Mouse (Mus musculus) T-helper 1 cell (primary cell): ENCODE data around the gene Rabgap1l.

ENCODE experiments used
- in situ Hi-C: fragments of 300-600 bp; cut with MboI, MseI; formaldehyde crosslinking; loops from one replicate; pipeline ENCODE4 v1.15.1; 2025; ENCODE audit warnings: high pct_unique_total_duplicates

Gene Rabgap1l

GRCm38 (mm10) chr1:160792686-160793355 lies at the start of gene Rabgap1l:
Rabgap1l (minus strand) TSS chr1:160793211.
- in situ Hi-C loops: no loop called here

DNA sequence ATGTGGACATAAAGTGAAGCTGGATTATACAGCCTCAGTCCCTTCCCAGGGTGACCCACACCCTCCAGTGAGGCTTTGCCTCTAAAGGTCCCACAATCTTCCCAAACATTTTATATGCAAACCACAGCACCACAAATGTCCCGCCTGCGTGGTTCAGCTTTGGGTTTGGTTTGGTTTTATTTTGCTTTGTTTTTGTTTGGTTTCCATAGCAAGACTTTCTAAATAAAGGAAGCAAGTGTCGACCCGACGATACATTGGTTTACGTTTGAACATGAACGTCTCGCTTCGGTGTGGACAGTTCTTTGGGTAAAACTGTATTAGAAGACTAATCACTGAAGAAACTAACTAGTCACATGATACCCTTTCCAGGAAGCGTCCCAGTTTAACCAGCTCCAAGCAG lies 49.6 kb upstream of the Rabgap1l start:
- in situ Hi-C loops: no loop called here

GRCm38 (mm10) chr1:160840618-160841017 lies 47.6 kb upstream of the Rabgap1l start:
- in situ Hi-C loops: no loop called here

GRCm38 (mm10) chr1:160839095-160839494 lies 46.1 kb upstream of the Rabgap1l start:
- in situ Hi-C loops: no loop called here

DNA sequence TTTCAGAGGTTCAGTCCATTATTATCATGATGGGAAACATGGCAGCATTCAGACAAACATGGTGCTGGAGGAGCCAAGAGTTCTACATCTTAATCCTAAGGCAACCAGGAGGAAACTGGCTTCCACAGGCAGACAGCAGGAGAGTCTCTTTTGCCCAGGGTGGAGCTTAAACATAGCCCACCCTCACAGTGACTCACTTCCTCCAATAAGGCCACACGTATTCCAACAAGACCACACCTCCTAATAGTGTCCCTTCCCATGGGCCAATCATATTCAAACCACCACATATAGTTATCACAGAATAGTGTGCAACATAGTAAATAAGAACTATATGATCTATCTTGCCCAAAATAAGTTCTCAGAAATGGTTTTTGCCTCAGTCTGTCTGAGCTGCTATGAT lies 41.4 kb upstream of the Rabgap1l start:
- in situ Hi-C loops: no loop called here

DNA sequence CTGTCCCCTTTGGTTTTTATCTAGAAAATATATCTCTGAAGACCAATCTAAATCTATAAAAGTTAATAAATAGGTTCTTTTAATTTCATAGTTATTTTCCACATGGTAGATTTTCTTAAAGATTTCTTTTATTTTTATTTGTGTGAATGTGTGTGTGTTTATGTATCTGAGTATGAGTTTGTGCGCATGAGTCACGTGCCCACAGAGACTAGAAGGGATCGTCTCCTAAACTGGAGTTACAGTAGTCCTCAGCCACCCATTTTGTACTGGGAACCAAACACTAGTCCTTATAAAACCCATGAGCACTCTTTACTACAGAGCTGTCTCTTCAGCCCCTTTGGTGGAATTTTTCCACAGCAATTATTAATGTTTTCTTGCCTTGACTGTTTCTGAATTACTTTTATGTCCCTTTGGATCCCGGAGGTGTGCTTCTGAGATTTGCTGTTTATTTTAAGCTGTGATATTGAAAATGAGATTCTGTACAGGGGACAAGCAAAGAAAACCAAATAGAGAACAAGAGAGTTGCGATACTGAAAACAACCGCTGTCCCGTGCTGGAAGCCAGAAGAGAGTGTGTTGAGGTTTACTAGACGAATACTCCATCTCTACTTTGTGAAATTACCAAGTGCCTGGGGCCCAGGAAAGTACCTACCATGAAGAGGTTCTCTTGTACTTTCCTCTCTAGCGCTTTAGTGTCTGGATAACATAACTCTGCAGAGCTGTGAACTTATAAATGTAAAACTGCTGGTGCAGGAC lies 39.4 kb upstream of the Rabgap1l start:
- in situ Hi-C loops: no loop called here

DNA sequence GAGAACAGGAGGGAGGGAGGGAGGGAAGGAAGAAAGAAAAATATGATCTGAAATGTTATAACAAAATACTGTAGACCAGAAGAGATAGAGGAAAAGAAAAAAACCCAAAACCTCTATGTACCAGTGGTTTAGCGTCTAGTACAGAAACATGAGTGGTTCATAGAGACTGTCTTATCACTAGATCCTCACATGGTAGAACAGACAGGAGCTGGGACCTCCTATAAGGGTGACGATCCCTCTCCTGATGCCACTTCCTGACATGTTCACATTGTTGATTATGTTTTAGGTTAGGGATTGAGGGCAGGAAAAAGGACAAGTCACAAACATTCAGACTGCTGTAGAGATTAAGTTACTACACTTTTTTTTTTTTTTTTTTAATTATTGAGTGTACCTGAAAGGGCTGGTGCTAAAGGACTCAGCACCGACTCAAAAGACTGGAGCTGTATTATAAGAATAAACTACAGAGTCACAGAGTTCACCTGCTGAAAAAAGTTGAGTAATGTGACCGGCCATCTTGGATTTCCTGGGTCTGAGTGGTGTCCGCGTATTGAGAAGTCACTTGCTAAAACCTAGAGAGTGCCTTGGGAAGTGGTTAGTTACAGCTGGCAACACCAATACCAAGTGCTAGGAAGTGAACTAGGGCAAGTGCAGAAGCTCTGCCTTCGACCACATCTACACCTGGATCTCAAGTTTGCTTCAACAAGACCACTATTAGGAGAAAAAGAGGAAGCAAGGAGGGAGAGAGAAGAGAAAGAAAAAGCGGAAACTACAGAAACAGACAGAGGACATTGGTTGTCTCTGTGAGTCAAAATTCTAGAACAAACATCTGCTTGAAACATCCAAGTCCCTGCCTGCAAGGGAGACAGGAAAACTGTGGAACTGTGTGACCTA lies 37.8 kb upstream of the Rabgap1l start:
- in situ Hi-C loops: no loop called here

DNA sequence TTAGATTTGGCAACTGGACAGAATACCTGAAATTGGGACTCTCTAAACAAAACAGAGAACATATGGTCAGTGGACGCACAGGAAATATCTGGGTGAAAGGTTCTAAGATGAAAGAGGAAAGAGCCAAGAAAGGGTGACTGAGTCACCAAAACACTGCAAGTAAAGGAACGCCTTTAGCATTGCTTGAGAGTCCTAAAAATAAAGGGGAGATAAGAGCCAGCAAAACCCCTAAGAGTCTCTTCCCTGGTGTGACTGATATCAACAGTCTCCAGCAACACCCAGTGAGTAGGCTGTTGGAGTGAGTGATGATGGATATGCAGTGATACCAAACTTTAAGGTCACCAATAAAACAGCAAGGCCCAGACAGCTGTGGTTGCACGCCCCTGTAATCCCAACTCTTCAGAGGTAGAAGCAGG lies 32.4 kb upstream of the Rabgap1l start:
- in situ Hi-C loops: no loop called here

- in situ Hi-C loops: no loop called here
Observed at GRCm38 (mm10) chr1:160823638-160824037, 30.6 kb upstream of the Rabgap1l start.

GRCm38 (mm10) chr1:160814198-160814597 lies 21.2 kb upstream of the Rabgap1l start:
- in situ Hi-C loops: no loop called here

DNA sequence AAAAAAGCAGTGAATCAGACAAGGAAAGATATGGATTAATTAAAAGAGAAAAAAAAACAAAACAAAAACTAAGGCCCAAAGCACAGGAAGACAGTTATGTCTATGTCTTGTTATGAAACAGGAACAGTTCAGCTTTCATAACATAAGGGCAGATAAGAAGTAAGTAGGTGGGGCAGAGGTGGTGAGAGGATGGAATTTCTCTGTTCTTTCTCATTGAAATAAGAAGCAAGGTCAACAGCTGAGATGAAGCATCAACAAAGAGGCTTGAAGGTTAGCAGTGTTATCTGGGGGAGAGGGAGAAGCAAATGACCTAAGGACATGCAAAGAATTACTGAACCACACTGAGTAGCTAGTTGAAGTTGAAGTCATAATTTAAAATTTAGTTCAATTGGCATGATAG lies 19.4 kb upstream of the Rabgap1l start:
- in situ Hi-C loops: no loop called here

DNA sequence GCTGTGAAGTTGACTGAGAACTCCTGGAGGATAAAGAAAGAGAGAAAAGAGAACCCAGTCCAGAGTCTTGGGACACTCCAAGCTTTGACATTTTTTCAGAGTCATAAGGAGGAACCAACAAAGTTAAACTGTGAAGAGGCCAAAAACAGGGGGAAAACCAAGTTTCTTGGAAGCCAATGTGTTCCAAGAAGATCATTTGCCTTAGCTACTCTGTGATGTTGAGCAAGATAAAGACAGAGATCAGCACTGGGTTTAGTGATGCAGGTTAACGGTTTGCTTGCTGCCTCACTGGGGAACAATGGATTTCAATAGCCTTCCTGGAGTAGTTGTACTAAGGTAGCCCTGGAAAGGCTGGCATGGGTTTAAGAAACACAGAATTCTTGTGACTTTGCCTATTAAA lies 18.9 kb upstream of the Rabgap1l start:
- in situ Hi-C loops: no loop called here

- in situ Hi-C loops: loop anchor here (5.0 kb wide), 2 partner anchors 42 to 43 kb away; no protein-coding TSS in a partner anchor
Observed at GRCm38 (mm10) chr1:160805268-160805667, 12.3 kb upstream of the Rabgap1l start.

GRCm38 (mm10) chr1:160799972-160800371 lies 7.0 kb upstream of the Rabgap1l start:
- in situ Hi-C loops: no loop called here

- in situ Hi-C loops: no loop called here
Observed at GRCm38 (mm10) chr1:160795016-160795415, 2.0 kb upstream of the Rabgap1l start.

GRCm38 (mm10) chr1:160793791-160794757 lies 1.1 kb upstream of the Rabgap1l start:
- in situ Hi-C loops: no loop called here

DNA sequence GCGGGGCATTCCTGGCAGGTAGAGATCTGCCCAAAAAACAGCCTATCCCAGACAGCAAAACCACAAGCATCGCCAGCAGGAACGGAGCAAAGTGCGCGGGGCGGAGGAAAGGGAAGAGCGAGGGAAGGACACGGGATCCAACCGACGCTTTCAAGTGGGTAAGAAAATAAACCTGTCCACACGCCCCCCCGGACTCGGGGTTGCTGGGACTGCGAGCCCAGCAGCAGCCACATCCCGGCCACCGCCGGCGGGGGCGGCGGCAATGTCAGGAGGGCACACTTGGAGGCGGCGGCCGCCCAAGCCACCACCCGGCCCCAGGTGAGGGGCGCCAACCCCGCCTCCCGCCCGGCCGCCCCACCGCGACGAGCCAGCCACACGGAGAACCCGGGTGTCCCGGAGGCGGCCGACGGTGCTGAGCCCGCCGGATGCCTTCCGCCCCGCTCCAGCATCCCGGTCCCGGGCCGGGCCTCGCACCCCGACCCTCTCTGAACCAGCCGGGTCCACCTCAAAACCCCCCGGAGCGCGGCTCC lies 790 bp downstream of the Rabgap1l start:
- in situ Hi-C loops: no loop called here

DNA sequence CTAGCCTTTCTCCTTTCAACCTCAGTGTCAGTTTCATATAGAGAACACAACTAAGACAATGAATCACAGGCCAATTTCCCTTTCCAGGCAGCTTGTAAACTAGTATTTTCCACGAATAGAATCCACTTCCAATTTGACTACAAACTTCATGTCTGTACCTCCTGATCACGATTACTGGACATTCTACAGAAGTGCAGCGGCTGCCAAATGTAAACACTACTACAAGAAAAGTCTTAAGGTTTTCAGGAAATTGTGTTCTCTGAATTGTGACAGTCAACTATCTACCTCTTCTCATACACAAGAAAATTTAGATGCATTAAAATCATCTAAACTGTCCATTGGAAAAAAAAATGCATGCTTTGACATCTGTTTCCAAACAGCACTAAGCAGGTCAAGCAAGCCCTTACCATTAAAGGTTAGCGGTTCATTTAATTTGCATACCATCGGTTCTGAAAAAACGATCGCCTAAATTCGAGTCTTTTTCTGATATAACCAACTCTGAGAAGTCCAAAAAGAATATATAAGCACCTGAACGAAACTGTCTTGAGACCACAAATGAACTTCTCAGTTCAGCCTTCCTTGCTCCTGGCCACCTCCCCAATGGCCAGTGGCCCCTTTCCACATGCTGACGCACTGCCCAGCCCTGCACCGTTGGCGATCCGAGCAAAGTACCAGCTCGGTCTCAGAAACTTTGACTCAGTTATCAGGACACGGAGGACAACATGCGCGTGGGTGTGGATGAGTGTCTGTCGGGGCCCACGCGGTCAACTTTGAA lies 1.4 kb downstream of the Rabgap1l start:
- in situ Hi-C loops: no loop called here

DNA sequence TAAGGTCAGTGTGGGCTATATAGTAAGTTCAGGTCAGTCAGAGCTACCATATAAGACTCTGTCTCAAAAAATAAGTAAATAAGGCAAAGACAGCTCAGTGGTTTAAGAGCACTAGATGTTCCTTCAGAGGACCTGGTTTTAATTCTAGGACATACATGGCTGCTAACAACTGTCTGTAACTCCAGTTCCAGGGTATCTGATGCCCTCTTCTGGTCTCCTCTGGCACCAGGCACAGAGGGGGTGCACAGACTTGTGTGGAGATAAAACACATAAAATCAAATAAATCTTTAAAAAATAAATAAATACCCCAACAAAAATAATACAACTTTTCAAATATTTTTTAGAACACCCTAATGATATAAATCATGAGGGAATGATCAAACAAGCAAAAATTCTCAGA lies 2.4 kb downstream of the Rabgap1l start:
- in situ Hi-C loops: no loop called here

DNA sequence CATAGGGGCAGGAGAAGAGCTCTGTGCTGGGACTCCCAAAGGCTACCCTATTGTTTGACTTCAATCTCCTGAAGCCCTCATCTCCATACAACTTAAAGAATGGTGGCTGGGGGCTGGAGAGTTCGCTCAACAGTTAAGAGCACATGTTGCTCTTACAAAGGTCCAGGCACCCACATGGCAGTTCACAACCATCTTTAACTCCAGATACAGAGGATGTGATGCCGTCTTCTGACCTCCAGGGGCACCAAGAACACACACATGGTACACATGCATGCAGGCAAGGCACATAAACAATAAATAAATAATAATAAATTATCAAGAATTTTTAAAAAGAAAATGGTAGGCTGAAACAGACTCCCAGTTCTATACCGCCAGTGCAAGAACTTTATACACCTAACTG lies 3.1 kb downstream of the Rabgap1l start:
- in situ Hi-C loops: no loop called here
